Mouse (Mus musculus) liver, postnatal 0 days (tissue): Measurements from ENCODE around the gene Myom1. TPM values are rescaled to one million over a fixed set of nuclear protein-coding genes. Genes with fewer than 3 reads are reported as not detected.

ENCODE experiments used
- ATAC-seq: fragments of 200-750 bp; cut with Nextera tagmentation; 2 replicates; pipeline ENCODE4 v1.8.0; 2017; ENCODE audit warnings: mild to moderate bottlenecking, moderate library complexity
- DNase-seq: peaks from one replicate; pipeline ENCODE4 v3.0.0-alpha.2; 2016
- H3K27ac ChIP-seq: fragments of 300-500 bp; sonication (generic); 2 replicates; pipeline ENCODE4 v1.5.1; 2014; ENCODE audit warnings: antibody characterized with exemption, moderate library complexity, mild to moderate bottlenecking, low read depth
- H3K27me3 ChIP-seq: fragments of 300-500 bp; sonication (generic); 2 replicates; pipeline ENCODE4 v1.6.1; 2014; ENCODE audit warnings: low read length, control low read depth, mixed read lengths; ENCODE audit not compliant: insufficient read depth
- H3K36me3 ChIP-seq: fragments of 300-500 bp; sonication (generic); replicated peaks from 2 replicates; pipeline ENCODE4 v1.6.1; 2014; ENCODE audit warnings: mild to moderate bottlenecking, control low read depth, low read length, moderate library complexity, mixed read lengths; ENCODE audit not compliant: insufficient read depth
- H3K4me1 ChIP-seq: fragments of 300-500 bp; sonication (generic); 2 replicates; pipeline ENCODE4 v1.6.1; 2014; ENCODE audit warnings: antibody characterized with exemption, mild to moderate bottlenecking, control low read depth; ENCODE audit not compliant: insufficient read depth
- H3K4me2 ChIP-seq: fragments of 300-500 bp; sonication (generic); 2 replicates; pipeline ENCODE4 v1.6.1; 2014; ENCODE audit warnings: low read depth, mild to moderate bottlenecking, low read length, moderate library complexity, mixed read lengths
- H3K4me3 ChIP-seq: fragments of 300-500 bp; sonication (generic); 2 replicates; pipeline ENCODE4 v1.5.1; 2014; ENCODE audit warnings: low read depth, low read length
- H3K9ac ChIP-seq: fragments of 300-500 bp; sonication (generic); replicated peaks from 2 replicates; pipeline ENCODE4 v1.6.1; 2014; ENCODE audit warnings: mild to moderate bottlenecking, moderate library complexity
- H3K9me3 ChIP-seq: fragments of 300-500 bp; sonication (generic); 2 replicates; pipeline ENCODE4 v1.6.1; 2016; ENCODE audit warnings: mild to moderate bottlenecking, control low read depth, low read length, mixed read lengths
- CTCF ChIP-seq: sonication (generic); IDR thresholded peaks from 2 replicates; pipeline ENCODE4 v1.5.1; 2016; ENCODE audit warnings: antibody characterized with exemption, low read depth
- EP300 ChIP-seq: IDR thresholded peaks from 2 replicates; pipeline ENCODE4 v1.6.1; 2016; ENCODE audit warnings: antibody characterized with exemption, low read depth, mild to moderate bottlenecking
- WGBS: fragments of 180-500 bp; shearing (Covaris S2); extraction: QIAGEN DNeasy Blood & Tissue Kit; methylation state at CpG from one replicate; pipeline ENCODE4 v1.1.7; 2014; ENCODE audit not compliant: insufficient replicate concordance; 5-methylcytosine and 5-hydroxymethylcytosine counted together
- polyA plus RNA-seq: library from polyadenylated mRNA; unstranded; fragments of >200 nt; fragmentation: Nextera tagmentation; extraction: Ambion mirVana; gene quantifications from 2 replicates; pipeline ENCODE4 v1.2.1, GENCODE M21; 2015

Gene Myom1
- polyA plus RNA-seq, 1 experiment from 2014 or later: 2.1 TPM

GRCm38 (mm10) chr17:71059213-71059612, 56.8 kb downstream of the Myom1 start:
- no peak for ATAC-seq
- 76% methylated on average over 3 of the region's 3 CpGs for WGBS
- Histone ChIP-seq H3K27me3 (no peaks in the 10 kb centered on the region), H3K27ac (no peak overlapping the region), H3K36me3 (no peaks in the 10 kb centered on the region), H3K4me1 (peaks cover 7% of the 10 kb centered on the region; the same call in 1 of the 2 replicates), H3K9me3 (no peaks in the 10 kb centered on the region), H3K4me3 (no peak overlapping the region), H3K9ac (no peak overlapping the region), H3K4me2 (no peak overlapping the region)
- TF ChIP-seq EP300 (no peak), CTCF (no peak)
- DNase-seq: no peak

DNA sequence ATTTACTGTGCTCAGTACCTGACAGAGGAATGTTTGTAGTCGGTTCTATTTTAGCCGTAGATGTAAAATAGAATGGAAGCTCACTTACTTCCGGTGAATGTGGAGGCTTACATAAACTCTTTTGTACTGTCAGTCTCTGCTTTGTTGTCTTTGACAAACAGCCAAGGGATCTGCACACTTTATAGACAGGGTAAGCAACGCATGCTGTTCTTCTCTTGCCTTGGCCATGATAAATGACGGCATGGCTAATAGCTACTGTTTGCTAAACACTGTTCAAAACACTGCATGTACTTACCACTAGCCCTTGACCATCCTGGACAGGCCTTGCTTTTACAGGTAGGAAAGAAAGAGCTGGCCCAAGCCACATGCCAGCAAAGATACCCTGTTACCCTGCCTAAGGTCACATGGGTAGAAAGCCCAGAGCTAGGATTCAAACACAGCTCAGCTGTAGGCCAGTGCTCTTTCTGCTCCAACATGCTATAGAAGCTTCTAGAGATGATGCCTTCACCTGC, 59.7 kb downstream of the Myom1 start:
- no peak overlapping the region for H3K4me3 ChIP-seq
- TF ChIP-seq CTCF (no peak), EP300 (no peak; the same call in 1 of the 2 replicates)
- no peak overlapping the region for H3K4me2 ChIP-seq
- H3K27ac ChIP-seq: peak overlapping the region; percentile 61
- no peak overlapping the region for H3K9ac ChIP-seq
- no peaks in the 10 kb centered on the region for H3K27me3 ChIP-seq
- DNase-seq (no peak), ATAC-seq (peak; percentile 87)
- 62% methylated on average over 5 of the region's 5 CpGs for WGBS
- H3K36me3 ChIP-seq: no peaks in the 10 kb centered on the region
- no peaks in the 10 kb centered on the region for H3K9me3 ChIP-seq
- H3K4me1 ChIP-seq: peaks cover 7% of the 10 kb centered on the region; the same call in 1 of the 2 replicates

- 53% methylated on average over 13 of the region's 13 CpGs for WGBS
- Histone ChIP-seq H3K4me3 (no peak overlapping the region), H3K27ac (peak overlapping the region; percentile 61), H3K4me1 (peaks cover 7% of the 10 kb centered on the region; the same call in 1 of the 2 replicates), H3K27me3 (no peaks in the 10 kb centered on the region), H3K9ac (no peak overlapping the region), H3K9me3 (no peaks in the 10 kb centered on the region), H3K36me3 (no peaks in the 10 kb centered on the region), H3K4me2 (no peak overlapping the region)
- no peak for TF ChIP-seq EP300
- no peak for TF ChIP-seq CTCF
- DNase-seq: peak; percentile 34
- peak; percentile 76 for ATAC-seq
Observed at GRCm38 (mm10) chr17:71062870-71063602, 60.6 kb downstream of the Myom1 start.

DNA sequence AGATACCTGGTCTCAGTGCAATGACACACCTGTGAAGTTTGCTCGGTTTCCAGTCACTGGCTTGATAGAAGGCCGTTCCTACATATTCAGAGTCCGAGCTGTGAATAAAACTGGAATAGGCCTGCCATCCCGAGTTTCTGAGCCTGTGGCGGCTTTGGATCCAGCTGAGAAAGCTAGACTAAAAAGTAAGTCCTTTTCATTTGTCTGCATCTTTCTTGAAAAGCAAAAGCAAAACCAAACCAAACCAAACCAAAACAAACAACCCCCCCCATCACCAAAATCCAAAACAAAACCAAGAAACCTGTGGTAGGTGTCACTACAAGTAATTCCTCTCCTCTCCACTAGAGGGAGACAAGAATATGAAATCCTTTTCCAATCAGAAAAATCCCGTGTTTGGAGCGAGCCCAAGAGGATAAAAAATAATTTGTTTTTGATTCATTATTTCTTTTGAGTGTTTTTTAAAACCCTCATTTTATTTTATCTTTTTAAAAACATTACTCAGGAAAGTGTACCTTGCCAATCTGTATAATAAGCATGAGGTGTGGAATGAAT, 62.1 kb downstream of the Myom1 start:
- Histone ChIP-seq H3K4me1 (peaks cover 7% of the 10 kb centered on the region; the same call in 1 of the 2 replicates), H3K36me3 (no peaks in the 10 kb centered on the region), H3K27me3 (no peaks in the 10 kb centered on the region), H3K4me2 (no peak overlapping the region), H3K4me3 (no peak overlapping the region), H3K27ac (no peak overlapping the region), H3K9ac (no peak overlapping the region), H3K9me3 (no peaks in the 10 kb centered on the region)
- no peak for TF ChIP-seq EP300
- TF ChIP-seq CTCF: peak; percentile 84
- WGBS: 57% methylated on average over 7 of the region's 7 CpGs
- no peak for DNase-seq
- no peak for ATAC-seq

- H3K4me1 ChIP-seq: peaks cover 7% of the 10 kb centered on the region; the same call in 1 of the 2 replicates
- WGBS: 74% methylated on average over 6 of the region's 6 CpGs
- H3K4me3 ChIP-seq: no peak overlapping the region
- H3K36me3 ChIP-seq: no peaks in the 10 kb centered on the region
- no peaks in the 10 kb centered on the region for H3K27me3 ChIP-seq
- no peak overlapping the region for H3K27ac ChIP-seq
- no peaks in the 10 kb centered on the region for H3K9me3 ChIP-seq
- H3K9ac ChIP-seq: no peak overlapping the region
- DNase-seq: no peak
- no peak overlapping the region for H3K4me2 ChIP-seq
- ATAC-seq: no peak
- TF ChIP-seq CTCF (no peak), EP300 (no peak)
Observed at GRCm38 (mm10) chr17:71065127-71065526, 62.7 kb downstream of the Myom1 start.

DNA sequence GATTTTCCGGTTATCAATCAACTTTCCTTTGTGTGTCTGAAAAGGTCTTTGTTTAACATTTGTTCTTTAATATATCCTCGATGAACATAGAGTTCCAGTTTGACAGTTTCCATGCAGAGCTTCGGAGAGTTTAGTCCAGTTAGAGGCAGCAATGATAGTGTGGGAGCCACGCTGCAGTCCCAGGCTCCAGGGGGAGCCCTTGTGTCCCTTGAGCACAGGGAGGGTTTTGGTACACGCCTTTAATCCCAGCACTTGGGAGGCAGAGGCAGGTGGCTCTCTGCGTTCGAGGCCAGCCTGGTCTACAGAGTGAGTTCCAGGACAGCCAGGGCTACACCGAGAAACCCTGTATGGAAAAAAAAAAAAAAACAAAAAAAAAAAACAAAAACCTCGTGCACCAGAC, 66.7 kb downstream of the Myom1 start:
- ATAC-seq (no peak), DNase-seq (no peak)
- H3K27me3 ChIP-seq: no peaks in the 10 kb centered on the region
- no peaks in the 10 kb centered on the region; the same call in 1 of the 2 replicates for H3K4me1 ChIP-seq
- no peak overlapping the region for H3K4me3 ChIP-seq
- H3K9ac ChIP-seq: no peak overlapping the region
- H3K36me3 ChIP-seq: no peaks in the 10 kb centered on the region
- WGBS: 75% methylated on average over 9 of the region's 9 CpGs
- TF ChIP-seq EP300 (no peak), CTCF (peak; percentile 49)
- no peaks in the 10 kb centered on the region for H3K9me3 ChIP-seq
- no peak overlapping the region for H3K27ac ChIP-seq
- H3K4me2 ChIP-seq: no peak overlapping the region
